Mouse (Mus musculus): ENCODE results near the gene 2300002M23Rik. TPM values are rescaled to one million over a fixed set of nuclear protein-coding genes. Genes with fewer than 3 reads are reported as not detected.

2300002M23Rik gene
- polyA plus RNA-seq, 1 experiment from 2014 or later = 0.11 TPM

DNA sequence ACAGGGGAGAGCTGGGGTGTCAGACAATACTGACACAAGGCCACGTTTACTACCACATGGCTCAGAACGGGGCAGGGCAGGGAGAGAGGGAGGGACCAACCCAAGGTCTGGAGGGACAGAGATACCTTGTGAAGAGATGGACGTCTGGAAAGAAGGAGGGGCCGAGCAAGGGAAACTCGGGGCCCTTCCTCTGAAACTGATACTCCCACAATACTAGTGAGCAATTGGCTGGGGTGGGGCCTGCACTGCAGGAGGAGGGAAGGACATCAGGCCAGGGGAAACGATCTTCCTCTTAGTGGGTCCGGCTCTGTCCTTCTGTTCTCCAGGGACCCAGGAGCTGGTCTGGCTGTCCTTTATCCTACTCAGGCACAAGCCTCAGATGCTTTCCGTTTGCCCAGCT, 16.4 kb upstream of the 2300002M23Rik start:
- no peak for ATAC-seq (ENCODE audit: low read depth)
- H3K4me2 ChIP-seq (ENCODE audit: low read depth, low read length) = no peak overlapping the region
- 60% methylated on average over 8 of the region's 8 CpGs for WGBS
- H3K36me3 ChIP-seq (ENCODE audit: control insufficient read depth, insufficient read depth, low read length) = no peaks in the 10 kb centered on the region
- H3K4me1 ChIP-seq (replicated peaks; ENCODE audit: control insufficient read depth, insufficient read depth, low read length) = peaks cover 14% of the 10 kb centered on the region
- no peaks in the 10 kb centered on the region for H3K27me3 ChIP-seq (ENCODE audit: control insufficient read depth, insufficient read depth, low read depth, low read length)
- no peak overlapping the region for H3K9ac ChIP-seq (ENCODE audit: low read length)
- H3K27ac ChIP-seq (ENCODE audit: low read length) = no peak overlapping the region
- no peaks in the 10 kb centered on the region; the same call in 1 of the 2 replicates for H3K9me3 ChIP-seq (ENCODE audit: control insufficient read depth, low read length)
- H3K4me3 ChIP-seq (ENCODE audit: low read length) = no peak overlapping the region

GRCm38 (mm10) chr17:35551881-35552414, 15.3 kb upstream of the 2300002M23Rik start, which contains the start of gene Cdsn:
Gene Cdsn, plus strand, starts transcription at chr17:35552128.
- H3K4me2 ChIP-seq (ENCODE audit: low read depth, low read length) = no peak within 1 kb of the TSS
- no peak for ATAC-seq (ENCODE audit: low read depth)
- no peaks in the 10 kb centered on the region for H3K27me3 ChIP-seq (ENCODE audit: control insufficient read depth, insufficient read depth, low read depth, low read length)
- H3K9ac ChIP-seq (ENCODE audit: low read length) = no peak within 1 kb of the TSS
- no peaks in the 10 kb centered on the region; the same call in 1 of the 2 replicates for H3K9me3 ChIP-seq (ENCODE audit: control insufficient read depth, low read length)
- H3K36me3 ChIP-seq (ENCODE audit: control insufficient read depth, insufficient read depth, low read length) = no peaks in the 10 kb centered on the region
- no peak within 1 kb of the TSS for H3K4me3 ChIP-seq (ENCODE audit: low read length)
- 82% methylated on average over 10 of the region's 10 CpGs for WGBS
- peaks cover 14% of the 10 kb centered on the region for H3K4me1 ChIP-seq (replicated peaks; ENCODE audit: control insufficient read depth, insufficient read depth, low read length)
- H3K27ac ChIP-seq (ENCODE audit: low read length) = no peak within 1 kb of the TSS

GRCm38 (mm10) chr17:35554321-35554720, 12.9 kb upstream of the 2300002M23Rik start:
- Histone ChIP-seq H3K9ac (ENCODE audit: low read length) (no peak overlapping the region), H3K4me1 (replicated peaks; ENCODE audit: control insufficient read depth, insufficient read depth, low read length) (peaks cover 8% of the 10 kb centered on the region), H3K4me3 (ENCODE audit: low read length) (no peak overlapping the region), H3K27ac (ENCODE audit: low read length) (no peak overlapping the region), H3K9me3 (ENCODE audit: control insufficient read depth, low read length) (no peaks in the 10 kb centered on the region; the same call in 1 of the 2 replicates), H3K4me2 (ENCODE audit: low read depth, low read length) (no peak overlapping the region), H3K36me3 (ENCODE audit: control insufficient read depth, insufficient read depth, low read length) (no peaks in the 10 kb centered on the region), H3K27me3 (ENCODE audit: control insufficient read depth, insufficient read depth, low read depth, low read length) (no peaks in the 10 kb centered on the region)
- no peak for ATAC-seq (ENCODE audit: low read depth)
- WGBS = 78% methylated on average over 5 of the region's 5 CpGs

GRCm38 (mm10) chr17:35554761-35555397, 12.4 kb upstream of the 2300002M23Rik start:
- Histone ChIP-seq H3K4me3 (ENCODE audit: low read length) (no peak overlapping the region), H3K4me2 (ENCODE audit: low read depth, low read length) (no peak overlapping the region), H3K36me3 (ENCODE audit: control insufficient read depth, insufficient read depth, low read length) (no peaks in the 10 kb centered on the region), H3K9me3 (ENCODE audit: control insufficient read depth, low read length) (no peaks in the 10 kb centered on the region; the same call in 1 of the 2 replicates), H3K27me3 (ENCODE audit: control insufficient read depth, insufficient read depth, low read depth, low read length) (no peaks in the 10 kb centered on the region), H3K27ac (ENCODE audit: low read length) (no peak overlapping the region), H3K4me1 (replicated peaks; ENCODE audit: control insufficient read depth, insufficient read depth, low read length) (peaks cover 3% of the 10 kb centered on the region), H3K9ac (ENCODE audit: low read length) (no peak overlapping the region)
- ATAC-seq (ENCODE audit: low read depth) = no peak
- WGBS = 90% methylated on average over 18 of the region's 18 CpGs

GRCm38 (mm10) chr17:35556186-35556765, 11.0 kb upstream of the 2300002M23Rik start:
- H3K4me1 ChIP-seq (replicated peaks; ENCODE audit: control insufficient read depth, insufficient read depth, low read length) = no peaks in the 10 kb centered on the region

DNA sequence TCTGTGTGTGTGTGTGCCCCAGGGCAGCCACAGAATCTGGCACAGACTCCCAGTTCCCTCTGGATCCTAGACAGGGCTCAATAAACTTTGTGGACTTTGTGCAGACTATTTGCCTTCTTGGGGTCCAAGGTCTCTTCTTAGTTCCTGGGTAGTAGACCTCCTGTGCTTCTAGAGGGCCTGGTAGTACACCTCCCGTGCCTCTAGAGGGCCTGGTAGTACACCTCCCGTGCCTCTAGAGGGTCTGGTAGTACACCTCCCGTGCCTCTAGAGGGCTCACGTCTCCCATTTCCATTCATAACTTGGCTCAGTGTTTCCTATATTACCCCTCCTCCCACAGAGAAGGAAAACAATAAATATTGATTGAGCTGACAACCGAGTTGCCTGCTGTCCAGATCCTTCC, 10.4 kb upstream of the 2300002M23Rik start:
- no peak overlapping the region for H3K27ac ChIP-seq (ENCODE audit: low read length)
- no peaks in the 10 kb centered on the region; the same call in 1 of the 2 replicates for H3K9me3 ChIP-seq (ENCODE audit: control insufficient read depth, low read length)
- H3K27me3 ChIP-seq (ENCODE audit: control insufficient read depth, insufficient read depth, low read depth, low read length) = no peaks in the 10 kb centered on the region
- no peaks in the 10 kb centered on the region for H3K4me1 ChIP-seq (replicated peaks; ENCODE audit: control insufficient read depth, insufficient read depth, low read length)
- ATAC-seq (ENCODE audit: low read depth) = peak; percentile 26; the same call in 1 of the 2 replicates
- no peak overlapping the region for H3K4me2 ChIP-seq (ENCODE audit: low read depth, low read length)
- 21% methylated on average over 5 of the region's 5 CpGs for WGBS
- H3K4me3 ChIP-seq (ENCODE audit: low read length) = no peak overlapping the region
- no peaks in the 10 kb centered on the region for H3K36me3 ChIP-seq (ENCODE audit: control insufficient read depth, insufficient read depth, low read length)
- no peak overlapping the region for H3K9ac ChIP-seq (ENCODE audit: low read length)

More at GRCm38 (mm10) chr17:35556186-35556765, 11.0 kb upstream of the 2300002M23Rik start:
- Histone ChIP-seq H3K27me3 (ENCODE audit: control insufficient read depth, insufficient read depth, low read depth, low read length) (no peaks in the 10 kb centered on the region), H3K9me3 (ENCODE audit: control insufficient read depth, low read length) (no peaks in the 10 kb centered on the region; the same call in 1 of the 2 replicates), H3K27ac (ENCODE audit: low read length) (no peak overlapping the region), H3K36me3 (ENCODE audit: control insufficient read depth, insufficient read depth, low read length) (no peaks in the 10 kb centered on the region), H3K4me3 (ENCODE audit: low read length) (no peak overlapping the region), H3K9ac (ENCODE audit: low read length) (no peak overlapping the region), H3K4me2 (ENCODE audit: low read depth, low read length) (no peak overlapping the region)
- 81% methylated on average over 13 of the region's 13 CpGs for WGBS
- no peak for ATAC-seq (ENCODE audit: low read depth)

DNA sequence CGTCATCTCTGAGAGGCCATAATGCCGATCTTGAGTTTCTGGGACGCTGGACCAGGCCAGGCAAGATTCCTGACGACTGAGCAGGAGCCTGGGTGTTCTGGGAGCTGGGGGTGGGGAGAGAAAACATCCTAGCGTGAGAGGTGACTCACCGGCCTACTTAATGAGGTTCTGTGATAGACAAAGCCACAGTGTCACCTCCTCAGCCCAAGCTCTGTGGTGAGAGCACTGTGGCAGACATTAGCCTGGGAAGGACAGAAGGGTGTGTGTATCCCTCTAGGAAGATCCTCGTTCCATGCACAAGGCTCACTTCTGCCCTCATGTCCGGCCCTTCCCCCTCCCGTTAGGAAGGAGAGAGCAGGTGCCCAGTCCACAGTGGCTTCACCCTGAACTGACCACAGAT, 9.9 kb upstream of the 2300002M23Rik start:
- ATAC-seq (ENCODE audit: low read depth) = 0 out of 2 replicates have a peak, but pooled peaks have one; percentile 11
- Histone ChIP-seq H3K36me3 (ENCODE audit: control insufficient read depth, insufficient read depth, low read length) (no peaks in the 10 kb centered on the region), H3K4me1 (replicated peaks; ENCODE audit: control insufficient read depth, insufficient read depth, low read length) (no peaks in the 10 kb centered on the region), H3K9me3 (ENCODE audit: control insufficient read depth, low read length) (no peaks in the 10 kb centered on the region; the same call in 1 of the 2 replicates), H3K9ac (ENCODE audit: low read length) (no peak overlapping the region), H3K4me2 (ENCODE audit: low read depth, low read length) (no peak overlapping the region), H3K4me3 (ENCODE audit: low read length) (no peak overlapping the region), H3K27ac (ENCODE audit: low read length) (no peak overlapping the region), H3K27me3 (ENCODE audit: control insufficient read depth, insufficient read depth, low read depth, low read length) (no peaks in the 10 kb centered on the region)
- WGBS = 52% methylated on average over 9 of the region's 9 CpGs

GRCm38 (mm10) chr17:35558216-35558615, 9.0 kb upstream of the 2300002M23Rik start:
- no peaks in the 10 kb centered on the region for H3K27me3 ChIP-seq (ENCODE audit: control insufficient read depth, insufficient read depth, low read depth, low read length)
- H3K4me2 ChIP-seq (ENCODE audit: low read depth, low read length) = no peak overlapping the region
- no peaks in the 10 kb centered on the region; the same call in 1 of the 2 replicates for H3K9me3 ChIP-seq (ENCODE audit: control insufficient read depth, low read length)
- H3K27ac ChIP-seq (ENCODE audit: low read length) = no peak overlapping the region
- WGBS = 49% methylated on average over 8 of the region's 8 CpGs
- no peaks in the 10 kb centered on the region for H3K36me3 ChIP-seq (ENCODE audit: control insufficient read depth, insufficient read depth, low read length)
- ATAC-seq (ENCODE audit: low read depth) = no peak
- H3K4me3 ChIP-seq (ENCODE audit: low read length) = no peak overlapping the region
- H3K4me1 ChIP-seq (replicated peaks; ENCODE audit: control insufficient read depth, insufficient read depth, low read length) = no peaks in the 10 kb centered on the region
- H3K9ac ChIP-seq (ENCODE audit: low read length) = no peak overlapping the region

GRCm38 (mm10) chr17:35567767-35568166, 517 bp downstream of the 2300002M23Rik start:
- H3K27ac ChIP-seq (ENCODE audit: low read length) = no peak overlapping the region
- peaks cover 8% of the 10 kb centered on the region; the same call in 1 of the 2 replicates for H3K4me1 ChIP-seq (replicated peaks; ENCODE audit: control insufficient read depth, insufficient read depth, low read length)
- WGBS = 19% methylated on average over 9 of the region's 9 CpGs
- no peak for ATAC-seq (ENCODE audit: low read depth)
- H3K27me3 ChIP-seq (ENCODE audit: control insufficient read depth, insufficient read depth, low read depth, low read length) = peaks cover 15% of the 10 kb centered on the region
- H3K9ac ChIP-seq (ENCODE audit: low read length) = no peak overlapping the region
- no peaks in the 10 kb centered on the region for H3K9me3 ChIP-seq (ENCODE audit: control insufficient read depth, low read length)
- H3K4me3 ChIP-seq (ENCODE audit: low read length) = no peak overlapping the region
- no peaks in the 10 kb centered on the region for H3K36me3 ChIP-seq (ENCODE audit: control insufficient read depth, insufficient read depth, low read length)
- no peak overlapping the region for H3K4me2 ChIP-seq (ENCODE audit: low read depth, low read length)

Data from lung, embryonic 16.5 days (tissue).